Mouse (Mus musculus) heart, adult 2 months (tissue): ENCODE data around the gene Gcdh.

Experiments
- CTCF ChIP-seq: fragments of 200-600 bp; IDR thresholded peaks from 2 replicates; pipeline ENCODE4 v1.8.1; 2022; ENCODE audit warnings: antibody characterized with exemption, mild to moderate bottlenecking, moderate library complexity
- EP300 ChIP-seq: fragments of 200-500 bp; IDR thresholded peaks from 2 replicates; pipeline ENCODE4 v1.6.1; 2011; ENCODE audit warnings: low read depth, low read length, control low read depth; ENCODE audit not compliant: insufficient read depth

- no peak for TF ChIP-seq EP300
- TF ChIP-seq CTCF: no peak
These were observed 33.8 kb upstream of the Gcdh start for GRCm38 (mm10) chr8:84927513-84927912.
